Mouse (Mus musculus) cerebellum, adult 2 months (tissue): ENCODE results near the gene Pcnx.

ENCODE experiments used
- CTCF ChIP-seq: fragments of 200-500 bp; IDR thresholded peaks from 2 replicates; pipeline ENCODE4 v1.5.1; 2011; ENCODE audit warnings: low read depth, mild to moderate bottlenecking, control low read depth, low read length, moderate library complexity, borderline replicate concordance; ENCODE audit not compliant: insufficient read depth
- POLR2A ChIP-seq: fragments of 200-500 bp; IDR thresholded peaks from 2 replicates; pipeline ENCODE4 v1.6.1; 2011; ENCODE audit warnings: low read length, control low read depth, borderline replicate concordance; ENCODE audit not compliant: insufficient read depth

DNA sequence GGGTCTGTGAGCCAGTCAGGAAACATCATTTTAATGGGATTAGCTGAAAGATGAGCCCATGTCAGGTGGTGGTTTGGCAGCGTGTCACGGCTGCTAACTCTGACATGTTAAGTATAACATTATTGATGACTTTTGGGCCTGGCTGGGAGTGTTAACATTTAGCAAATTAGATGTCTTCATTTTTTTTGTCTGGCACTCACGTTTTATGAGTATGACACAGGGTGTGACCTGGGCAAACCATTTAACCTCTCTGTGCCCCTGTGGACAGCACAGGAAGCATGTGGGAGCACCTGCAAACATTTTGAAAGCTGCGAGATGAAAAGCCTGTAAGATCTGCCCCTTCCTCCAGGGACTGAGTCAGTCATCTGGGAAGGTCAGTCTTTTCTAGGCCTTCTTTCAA is 2.6 kb upstream of the Pcnx start:
- TF ChIP-seq POLR2A = no peak
- no peak for TF ChIP-seq CTCF
